Mouse (Mus musculus) retina, postnatal 1 day (tissue): ENCODE data around the gene Ampd1.
A peak's percentile ranks its signal among the peaks of the same experiment; 100 is the strongest.
"Not testable (repeated sequence)": the region's sequence is repeated elsewhere in the genome, so short reads cannot be mapped to it uniquely, and the experiment has no call there.

ENCODE experiments used
- DNase-seq: peaks from one replicate; pipeline ENCODE4 v3.0.0-alpha.2; 2012

Gene Ampd1

DNA sequence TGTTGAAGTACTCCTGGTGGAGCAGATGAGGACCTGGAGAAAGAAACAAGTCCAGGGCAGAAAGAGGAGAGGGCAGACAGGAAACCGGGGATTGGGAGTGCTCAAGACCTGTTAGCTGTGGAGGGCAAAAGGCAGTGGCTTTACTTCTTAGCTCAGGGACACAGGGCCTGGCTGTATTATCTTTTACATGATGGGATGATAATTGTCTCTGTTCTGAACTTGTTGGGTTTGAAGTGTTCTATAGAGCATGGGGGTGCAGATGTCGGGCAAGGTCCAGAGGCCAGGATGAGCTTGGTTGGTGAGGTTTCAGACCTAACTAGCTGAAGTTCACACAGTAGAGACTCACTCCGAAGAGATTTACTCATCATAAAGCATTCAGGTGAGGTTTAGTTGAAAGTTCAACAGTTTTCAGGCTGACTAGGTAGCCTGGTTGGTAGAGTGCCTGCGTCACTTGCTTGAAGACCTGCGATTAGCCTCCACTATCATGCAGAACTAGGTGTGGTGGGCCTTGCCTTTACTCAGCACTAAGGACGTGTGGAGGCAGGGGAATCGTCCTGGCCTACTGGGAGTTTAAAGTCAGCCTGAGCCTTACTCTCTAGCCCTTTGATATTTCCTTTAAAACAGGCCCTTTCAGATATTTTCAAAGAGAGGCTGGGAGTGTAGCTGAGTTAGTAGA is 33.9 kb downstream of the Ampd1 start:
- no peak for DNase-seq

DNA sequence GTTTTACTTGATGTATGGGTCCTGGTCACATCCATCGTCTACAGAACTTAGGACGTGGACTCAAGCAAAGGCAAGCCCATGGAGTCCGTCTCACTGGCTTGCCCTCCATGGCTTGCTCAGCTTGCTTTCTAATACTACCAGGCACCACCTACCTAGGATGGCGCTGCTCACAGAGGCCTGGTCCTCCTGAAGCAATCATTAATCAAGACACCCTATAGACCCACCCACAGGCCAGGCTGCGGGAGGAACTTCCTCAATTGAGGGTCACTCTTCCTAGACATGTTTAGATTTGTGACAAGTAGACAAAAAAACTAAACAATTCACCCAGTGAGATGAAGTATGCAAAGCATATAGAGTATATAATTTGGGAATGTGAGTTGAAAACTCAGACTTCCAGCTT is 38.4 kb downstream of the Ampd1 start:
- DNase-seq, result no peak

DNA sequence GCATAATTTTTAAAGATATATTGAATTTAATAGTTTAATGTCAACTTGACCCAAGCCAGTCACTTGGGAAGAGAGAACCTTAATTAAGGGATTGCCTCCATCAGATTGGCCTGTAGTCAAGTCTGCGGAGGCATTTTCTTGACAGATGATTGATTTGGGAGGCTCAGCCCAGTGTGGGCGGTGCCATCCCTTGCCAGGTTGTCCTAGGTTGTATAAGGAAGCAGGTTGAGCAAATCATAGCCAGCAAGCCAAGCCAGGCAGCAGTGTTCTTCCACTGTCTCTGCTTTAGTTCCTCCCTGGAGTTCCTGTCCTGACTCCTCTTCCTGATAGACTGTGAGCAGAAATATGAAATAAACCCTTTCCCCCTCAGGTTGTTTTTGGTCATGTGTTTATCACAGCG is 49.8 kb downstream of the Ampd1 start:
- no peak for DNase-seq

- no peak for DNase-seq
Measured at GRCm38 (mm10) chr3:103126138-103126537, 52.3 kb downstream of the Ampd1 start.

DNA sequence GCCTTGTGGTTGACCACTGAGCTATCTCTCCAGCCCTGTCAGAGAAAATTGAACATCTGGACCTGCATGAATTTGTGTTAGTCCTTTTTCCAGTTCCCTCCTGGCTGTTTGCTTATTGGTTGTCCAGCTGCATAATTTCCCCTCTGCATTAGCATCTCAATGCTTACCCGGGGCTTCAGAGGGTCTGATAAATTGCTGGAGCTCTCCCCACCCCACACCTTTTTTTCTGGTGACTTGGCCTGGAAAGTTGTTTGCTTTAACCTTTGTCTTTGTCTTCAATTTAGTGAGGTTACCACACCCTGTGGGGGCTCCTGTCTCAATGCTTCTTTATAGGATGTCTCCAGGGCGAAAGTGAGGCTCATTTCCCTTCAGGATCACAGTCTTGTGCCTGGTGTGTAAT is 53.4 kb downstream of the Ampd1 start:
- DNase-seq, result no peak

DNA sequence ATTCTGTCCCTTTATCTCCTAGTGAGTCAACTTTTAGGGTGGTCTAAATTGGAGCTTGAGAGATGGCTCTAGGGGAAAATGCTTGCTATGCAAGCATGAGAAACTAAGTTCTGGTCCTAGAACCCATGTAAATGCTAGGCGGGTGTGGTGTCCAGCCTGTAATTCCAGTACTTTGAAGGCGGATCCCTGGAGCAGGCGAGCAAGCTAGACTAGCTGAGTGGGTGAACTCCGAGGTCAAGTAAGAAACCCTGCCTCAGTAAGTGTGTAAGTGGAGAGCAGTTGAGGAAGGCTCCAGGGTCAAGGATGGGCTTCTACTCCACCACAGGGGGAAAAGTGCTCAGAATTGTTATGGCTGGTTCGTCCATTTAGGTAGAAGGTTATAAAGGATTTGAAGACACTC is 53.9 kb downstream of the Ampd1 start:
- DNase-seq, result no peak

DNA sequence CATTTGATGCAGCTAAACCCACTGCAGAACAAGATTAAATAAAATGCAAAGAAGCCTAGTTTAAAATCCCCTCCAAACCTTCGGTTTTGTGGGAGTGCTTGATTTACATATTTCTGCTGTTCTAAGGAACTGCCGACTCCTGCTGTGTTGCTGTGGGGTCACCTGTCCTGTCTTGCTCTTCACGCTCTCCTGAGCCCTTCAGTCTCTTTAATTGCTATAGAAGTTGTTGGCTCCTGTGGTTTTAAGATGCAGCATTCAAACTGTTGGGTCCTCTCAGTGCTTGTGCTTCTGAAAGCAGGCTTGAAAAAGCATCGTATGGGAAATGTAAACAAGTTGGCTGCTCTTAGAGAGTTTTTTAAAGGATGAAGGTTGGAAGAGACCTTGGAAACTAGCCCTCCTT is 54.4 kb downstream of the Ampd1 start:
- no peak for DNase-seq

DNA sequence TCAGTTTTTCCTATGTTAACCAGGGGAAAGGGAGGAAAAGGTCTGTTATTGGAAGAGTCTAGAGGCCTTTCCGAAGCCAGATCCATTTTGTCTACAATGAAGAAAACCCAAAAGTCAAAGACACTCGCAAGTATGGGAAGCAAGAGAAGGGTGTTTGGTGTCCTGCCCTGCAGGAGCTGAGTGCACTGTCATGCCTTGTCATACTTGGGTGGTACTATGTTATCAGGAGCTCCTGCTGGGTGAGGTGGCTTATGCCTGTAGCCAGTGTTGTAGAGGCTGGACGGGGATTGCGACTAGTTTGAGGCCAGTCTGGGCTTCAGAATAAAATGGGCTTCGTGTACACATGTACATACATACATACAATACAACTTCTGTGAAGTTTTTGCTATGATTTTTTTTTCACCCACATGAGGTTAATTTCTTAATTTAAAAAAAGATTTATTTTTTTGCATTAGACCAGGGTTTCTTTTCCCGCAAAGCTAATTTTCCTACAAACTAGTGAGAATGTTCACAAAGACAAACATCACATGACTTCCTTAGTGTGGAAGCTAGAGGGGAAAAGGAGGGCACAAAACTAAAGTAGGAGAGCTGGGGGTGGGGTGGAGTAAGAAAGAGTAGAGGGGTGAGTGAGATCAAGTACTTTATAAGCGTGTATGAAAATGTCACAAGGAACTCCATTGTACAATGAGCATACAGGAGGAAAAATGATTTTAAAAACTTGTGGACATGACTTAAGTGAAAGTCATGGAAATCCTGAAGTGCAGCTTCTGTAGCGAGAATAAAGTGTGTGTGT is 55.7 kb downstream of the Ampd1 start:
- DNase-seq, result no peak

DNA sequence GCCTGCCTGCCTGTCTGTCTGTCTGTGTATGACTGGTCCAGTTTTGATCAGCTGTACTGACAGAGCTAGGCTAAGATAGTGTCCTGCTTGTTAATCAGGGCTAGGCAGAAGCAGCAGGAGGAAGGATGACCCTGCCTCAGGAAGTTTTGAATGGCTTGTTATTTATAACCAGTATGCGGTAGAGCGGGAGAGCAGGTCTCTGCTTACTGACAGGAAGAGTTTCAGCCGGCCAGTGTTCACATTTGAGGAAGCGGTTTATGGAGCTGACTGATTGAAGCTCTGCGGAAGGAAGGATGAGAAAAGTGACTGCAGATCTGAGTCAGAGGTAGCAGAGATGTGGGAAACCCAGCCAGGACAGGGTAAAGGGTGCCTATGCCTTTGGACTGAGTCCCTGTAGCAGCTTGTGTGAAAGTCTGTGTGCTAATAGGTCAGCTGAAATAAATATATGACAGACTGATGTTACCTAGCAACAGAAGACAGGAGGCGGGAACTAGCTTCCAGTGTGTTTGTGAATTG is 56.5 kb downstream of the Ampd1 start:
- peak; percentile 69 for DNase-seq

DNA sequence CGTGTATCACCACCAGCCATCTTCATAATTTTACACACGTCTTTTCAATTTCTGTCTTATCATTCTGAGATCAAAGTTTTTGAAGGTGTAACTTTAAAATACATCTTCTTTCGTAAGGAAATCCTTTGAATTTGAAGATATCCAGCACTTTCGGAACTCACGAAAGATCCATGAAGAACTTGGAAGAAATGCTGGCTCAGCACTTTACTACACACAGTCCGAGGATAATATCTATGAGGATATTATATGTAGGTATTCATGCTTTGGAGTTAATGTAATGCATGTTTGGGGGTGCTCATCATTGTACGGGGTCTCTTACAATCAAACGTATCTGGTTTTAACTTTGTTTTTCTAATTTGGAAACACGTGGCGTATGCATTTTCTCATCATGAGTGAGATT is 59.3 kb downstream of the Ampd1 start:
- DNase-seq, result no peak

- no peak for DNase-seq
Measured at GRCm38 (mm10) chr3:103136414-103137077, 62.7 kb downstream of the Ampd1 start.

- no peak for DNase-seq
Measured at GRCm38 (mm10) chr3:103139047-103139446, 65.2 kb downstream of the Ampd1 start.

GRCm38 (mm10) chr3:103140095-103140838 is 66.5 kb downstream of the Ampd1 start:
- DNase-seq, result not testable (repeated sequence)

DNA sequence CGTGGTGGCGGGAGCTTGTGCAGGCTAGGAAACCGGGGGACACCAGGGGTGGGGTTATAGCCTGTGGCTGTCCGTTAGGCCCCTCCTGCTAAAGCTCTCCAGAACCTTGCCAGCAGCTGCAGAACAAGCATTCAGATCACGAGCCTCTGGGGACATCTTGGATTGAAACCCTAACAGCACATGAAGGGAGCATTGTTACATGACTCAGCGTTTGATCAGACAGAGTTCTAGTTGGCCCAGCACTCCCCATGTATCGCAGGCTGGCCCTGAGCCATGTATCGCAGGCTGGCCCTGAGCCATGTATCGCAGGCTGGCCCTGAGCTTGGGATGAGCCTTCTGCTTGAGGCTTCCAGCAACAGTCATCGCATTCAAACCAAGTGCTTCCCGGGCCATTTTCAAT is 67.5 kb downstream of the Ampd1 start:
- no peak for DNase-seq

DNA sequence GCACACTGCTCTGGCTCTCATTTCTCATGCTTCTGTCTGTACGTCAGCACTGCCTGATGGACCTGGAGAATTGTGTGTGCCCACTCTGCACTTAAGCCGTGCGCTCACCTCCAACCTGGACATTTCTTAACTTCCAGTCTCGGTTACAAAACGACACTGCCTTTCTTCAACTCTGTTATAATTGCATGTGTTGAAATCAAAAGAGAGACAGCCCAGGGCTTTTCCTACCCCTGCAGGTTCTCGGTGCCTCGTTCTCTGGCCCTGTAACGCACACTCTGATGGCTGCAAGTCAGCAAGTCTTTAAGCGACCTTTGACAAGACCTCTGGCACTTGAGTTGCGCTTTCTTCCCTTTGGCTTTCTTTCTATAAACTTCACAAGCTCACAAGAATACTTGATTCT is 68.6 kb downstream of the Ampd1 start:
- DNase-seq, result no peak

GRCm38 (mm10) chr3:103145336-103145735 is 71.5 kb downstream of the Ampd1 start:
- no peak for DNase-seq

DNA sequence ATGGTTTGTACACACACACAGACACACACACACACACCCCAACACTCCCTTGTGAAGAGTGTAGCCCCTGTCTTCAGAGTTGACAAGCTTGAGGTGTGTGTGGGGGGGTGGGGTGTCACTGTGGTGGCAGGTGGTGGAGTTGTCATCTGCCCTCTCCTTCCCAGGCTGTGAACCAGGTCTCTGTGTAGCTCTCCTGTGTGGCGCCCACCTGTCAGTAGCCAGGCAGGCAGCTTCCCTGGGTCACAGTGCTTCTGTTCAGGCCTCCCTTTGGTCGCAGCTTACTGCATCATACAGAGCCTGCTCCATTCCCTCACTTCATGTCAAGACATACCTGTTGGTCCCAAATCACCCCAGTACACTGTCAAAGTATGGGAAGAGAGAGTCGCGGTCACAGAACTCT is 72.0 kb downstream of the Ampd1 start:
- no peak for DNase-seq

GRCm38 (mm10) chr3:103146330-103147166 is 72.7 kb downstream of the Ampd1 start:
- no peak for DNase-seq

DNA sequence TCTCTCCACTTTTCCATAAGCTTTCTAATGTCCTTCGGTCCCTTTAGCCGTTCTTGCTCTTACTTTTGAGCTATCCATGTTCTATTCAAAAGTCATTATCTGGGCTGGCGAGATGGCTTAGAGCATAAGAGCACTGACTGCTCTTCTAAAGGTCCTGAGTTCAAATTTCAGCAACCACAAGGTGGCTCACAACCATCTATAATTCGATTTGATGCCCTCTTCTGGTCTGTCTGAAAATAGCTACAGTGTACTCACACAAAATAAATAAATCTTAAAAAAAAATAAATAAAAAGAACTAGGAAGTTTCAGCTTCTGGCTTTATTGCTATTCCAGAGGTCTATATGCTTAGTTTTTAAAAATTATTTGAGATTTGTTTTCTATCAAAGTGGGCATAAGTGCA is 74.0 kb downstream of the Ampd1 start:
- no peak for DNase-seq

DNA sequence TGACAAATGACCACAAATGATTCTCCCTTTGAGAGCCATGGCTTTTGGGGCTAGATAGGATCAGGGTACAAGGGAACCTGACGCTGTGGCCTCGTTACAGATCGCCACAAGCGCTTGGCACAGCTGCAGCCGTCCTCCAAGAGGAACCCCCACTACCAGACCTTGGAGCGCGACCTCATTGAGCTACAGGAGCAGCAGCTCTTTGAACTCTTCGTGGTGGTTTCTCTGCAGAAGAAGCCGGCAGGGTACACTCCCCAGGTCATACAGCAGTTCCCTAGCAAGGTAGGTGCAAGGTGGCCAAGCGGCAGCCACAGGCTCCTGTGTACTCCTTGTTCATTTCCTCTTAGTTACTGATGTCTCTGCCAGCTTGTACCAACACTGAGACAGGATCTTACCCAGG is 75.1 kb downstream of the Ampd1 start:
- DNase-seq, result no peak
